Mouse (Mus musculus): ENCODE measurements at regions not wholly inside any gene's neighbourhood (a gene's known extent, or its start where the extent isn't known, plus 50 kb on each side); places are given as distances from the start of the nearest gene placed in this dataset.

DNA sequence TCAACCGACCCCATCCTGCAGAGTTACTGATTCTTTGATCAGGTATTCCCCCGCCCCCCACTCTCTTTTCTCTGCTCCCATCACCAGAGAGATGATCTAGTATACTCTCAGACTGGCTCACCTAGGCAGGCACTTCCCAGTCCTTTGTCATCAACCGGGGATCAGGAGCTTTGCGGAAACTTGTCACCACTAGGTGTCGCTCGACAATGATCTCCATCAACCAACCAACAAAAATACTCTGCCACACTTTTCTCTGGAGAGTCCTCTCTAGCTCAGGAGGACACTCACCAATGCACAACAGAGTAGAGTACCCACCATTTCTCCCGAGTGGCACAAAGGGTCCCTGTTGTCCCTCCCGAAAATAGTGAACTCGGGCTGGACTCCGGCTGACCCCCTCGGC lies 591.3 kb upstream of the Dsel start:
- TF ChIP-seq CTCF (IDR thresholded peaks at IDR 0.05; ENCODE audit: control insufficient read depth, insufficient read depth, low read length) (no peak), POLR2A (IDR thresholded peaks at IDR 0.05; ENCODE audit: borderline replicate concordance, control insufficient read depth, low read depth, low read length) (no peak)
